Mouse (Mus musculus) E14TG2a.4 (cell line): ENCODE results near the gene Sgpl1.

Experiments
- CTCF ChIP-seq: conservative IDR thresholded peaks from 2 replicates; pipeline ENCODE4 v1.5.1; 2014; ENCODE audit warnings: low read length
- NANOG ChIP-seq: IDR thresholded peaks from 2 replicates; pipeline ENCODE4 v1.6.1; 2014; ENCODE audit warnings: borderline replicate concordance, low read length, mixed read lengths
- POU5F1 ChIP-seq: IDR thresholded peaks from 2 replicates; pipeline ENCODE4 v1.6.1; 2014; ENCODE audit warnings: low read length, borderline replicate concordance

- TF ChIP-seq CTCF = no peak
- TF ChIP-seq POU5F1 = no peak
- no peak for TF ChIP-seq NANOG
Observed at GRCm38 (mm10) chr10:61143343-61143742, 4.2 kb downstream of the Sgpl1 start.
